20 mouse cellular contexts compared by ENCODE assay signal in the genomic region with DNA sequence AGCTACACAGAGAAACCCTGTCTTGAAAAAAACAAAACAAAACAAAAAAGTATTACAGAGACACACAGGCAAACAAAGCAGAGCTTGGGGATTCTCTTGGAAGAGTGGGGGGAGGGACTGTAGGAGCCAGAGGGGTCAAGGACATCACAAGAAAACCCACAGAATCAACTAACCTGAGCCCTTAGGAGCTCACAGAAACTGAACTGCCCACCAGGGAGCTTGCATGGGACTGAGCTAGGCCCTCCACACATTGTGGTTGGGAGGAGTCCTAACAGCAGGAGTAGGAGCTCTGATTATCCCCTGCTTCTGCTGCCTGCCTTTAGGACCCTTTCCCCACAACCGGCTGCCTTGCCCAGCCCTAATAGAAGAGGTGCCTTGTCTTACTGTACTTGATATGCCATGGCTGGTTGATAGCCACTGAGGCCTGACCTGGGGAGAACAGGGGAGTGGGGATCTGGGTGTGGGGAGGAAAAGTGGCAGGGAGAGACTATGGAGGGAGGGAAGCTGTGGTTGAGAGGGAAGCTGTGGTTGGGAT. TPM values are rescaled to one million over a fixed set of nuclear protein-coding genes. Genes with fewer than 3 reads are reported as not detected.
DNase-seq lines count a peak whose midpoint lies in the region; ATAC-seq and TF ChIP-seq lines count a peak whose summit lies in the region.
"Had no signal": no experiment of that assay in that cellular context is flagged by ENCODE, and none has a peak within 500 bp of the region (broad histone marks: within the 10 kb centered on the region; RNA-seq: fewer than 3 reads in every experiment).

No protein-coding gene starts in this region.

- intact Hi-C loops in heart, adult 2 months (cut with DNase I) = no loop called here

- H3K27me3 ChIP-seq in heart, embryonic 12.5 days (replicated peaks) = no peaks in the 10 kb centered on the region
- H3K27me3 ChIP-seq in heart, adult 2 months (ENCODE audit: control insufficient read depth, insufficient read depth, low read length) = no peaks in the 10 kb centered on the region
- H3K27me3 ChIP-seq in testis, adult 2 months (ENCODE audit: control insufficient read depth, insufficient read depth, low read length) = no peaks in the 10 kb centered on the region
- H3K27me3 ChIP-seq: forebrain, embryonic 15.5 days; heart, embryonic 13.5 days; hindbrain, embryonic 13.5 days; stomach, embryonic 15.5 days had no signal

- H3K4me3 ChIP-seq in heart, embryonic 12.5 days = no peak overlapping the region
- no peak overlapping the region for H3K4me3 ChIP-seq in heart, adult 2 months
- no peak overlapping the region for H3K4me3 ChIP-seq in testis, adult 2 months (ENCODE audit: control insufficient read depth, low read depth, low read length)
- H3K4me3 ChIP-seq: forebrain, embryonic 15.5 days; heart, embryonic 13.5 days; hindbrain, embryonic 13.5 days; limb, embryonic 10.5 days; stomach, embryonic 15.5 days had no signal

- no peak overlapping the region for H3K4me2 ChIP-seq in heart, embryonic 12.5 days
- H3K4me2 ChIP-seq: forebrain, embryonic 15.5 days; heart, embryonic 13.5 days; hindbrain, embryonic 13.5 days; liver, embryonic 11.5 days; stomach, embryonic 15.5 days had no signal

- peaks cover 26% of the 10 kb centered on the region for H3K36me3 ChIP-seq in heart, embryonic 12.5 days
- peaks cover 9% of the 10 kb centered on the region for H3K36me3 ChIP-seq in heart, adult 2 months (ENCODE audit: control insufficient read depth, insufficient read depth, low read length)
- H3K36me3 ChIP-seq in testis, adult 2 months (ENCODE audit: control insufficient read depth, insufficient read depth, low read length) = no peaks in the 10 kb centered on the region
- H3K36me3 ChIP-seq: stomach, embryonic 15.5 days had no signal

- H3K4me1 ChIP-seq in heart, embryonic 12.5 days (replicated peaks) = peaks cover 11% of the 10 kb centered on the region
- peaks cover 3% of the 10 kb centered on the region for H3K4me1 ChIP-seq in heart, adult 2 months (ENCODE audit: control insufficient read depth, insufficient read depth, low read length)
- no peaks in the 10 kb centered on the region for H3K4me1 ChIP-seq in testis, adult 2 months (ENCODE audit: control insufficient read depth, insufficient read depth, low read length)
- H3K4me1 ChIP-seq: stomach, embryonic 15.5 days had no signal

- TF ChIP-seq CTCF in heart, adult 2 months (IDR thresholded peaks at IDR 0.05) = no peak
- no peak for TF ChIP-seq CTCF in testis, adult 2 months (IDR thresholded peaks at IDR 0.05; ENCODE audit: control insufficient read depth, insufficient read depth, insufficient replicate concordance, low read depth, low read length)

- H3K9me3 ChIP-seq in heart, embryonic 12.5 days (replicated peaks) = no peaks in the 10 kb centered on the region
- H3K9me3 ChIP-seq: forebrain, embryonic 15.5 days; heart, embryonic 13.5 days; hindbrain, embryonic 13.5 days; limb, embryonic 10.5 days; stomach, embryonic 15.5 days had no signal

- ATAC-seq in heart, embryonic 12.5 days (ENCODE audit: insufficient number of reproducible peaks, low FRiP score) = no peak
- ATAC-seq: forebrain, embryonic 15.5 days; inflammation-experienced regulatory T-cells, adult 6 months had no signal

- TF ChIP-seq POLR2A in heart, adult 2 months (IDR thresholded peaks at IDR 0.05; ENCODE audit: insufficient read depth, low read depth, low read length) = no peak
- TF ChIP-seq POLR2A in testis, adult 2 months (IDR thresholded peaks at IDR 0.05; ENCODE audit: control insufficient read depth, low read depth, low read length) = no peak

- H3K27ac ChIP-seq in heart, embryonic 12.5 days (ENCODE audit: poor library complexity, severe bottlenecking) = no peak overlapping the region
- H3K27ac ChIP-seq in heart, adult 2 months = no peak overlapping the region; the same call in 1 of the 2 replicates
- peak overlapping the region; percentile 49 for H3K27ac ChIP-seq in testis, adult 2 months (ENCODE audit: control insufficient read depth, insufficient read depth, low read depth, low read length)
- H3K27ac ChIP-seq: forebrain, embryonic 15.5 days; heart, embryonic 13.5 days; hindbrain, embryonic 13.5 days; limb, embryonic 10.5 days; stomach, embryonic 15.5 days had no signal

- no peak for TF ChIP-seq EP300 in heart, adult 2 months (IDR thresholded peaks at IDR 0.05; ENCODE audit: insufficient read depth, low read depth, low read length)

- WGBS in heart, embryonic 12.5 days = 37% methylated on average over 1 of the region's 1 CpGs
- 41% methylated on average over 1 of the region's 1 CpGs for WGBS in heart, adult 2 months

- no peaks in the 10 kb centered on the region for H3K79me2 ChIP-seq in heart, adult 2 months (replicated peaks; ENCODE audit: control insufficient read depth, insufficient read depth, low read length)

- DNase-seq in heart, adult 2 months = no peak
- no peak for DNase-seq in testis, postnatal 10 days (ENCODE audit: low spot score)
- peak; percentile 49 for DNase-seq in ZHBTc4 (ENCODE audit: low read depth, low spot score)
- no peak for DNase-seq in thymus, postnatal 4 days
- no peak for DNase-seq in retina, postnatal 1 day
- DNase-seq: cerebellum, adult 9-11 months; kidney, adult 2 months; kidney, postnatal 14 days; lung, adult 18-20 months; lung, postnatal 14 days; right cerebral cortex, postnatal 25 days had no signal

- peak overlapping the region; percentile 5; the same call in 1 of the 2 replicates for H3K9ac ChIP-seq in heart, embryonic 12.5 days
- H3K9ac ChIP-seq in heart, adult 2 months (ENCODE audit: low read depth, low read length) = no peak overlapping the region
- H3K9ac ChIP-seq: forebrain, embryonic 15.5 days; heart, embryonic 13.5 days; hindbrain, embryonic 13.5 days; stomach, embryonic 15.5 days had no signal

RNA-seq across cellular contexts. Expression of a gene that starts 4.0 kb away (rescaled TPM):
- 217 and 218 TPM in 2 replicates for polyA plus RNA-seq in heart, embryonic 12.5 days (2016; fragmentation: Nextera tagmentation; extraction: Ambion mirVana)
- total RNA-seq in heart, adult 2 months (2021) = 100 to 1,000 TPM; 303 to 343 TPM
- 166 and 170 TPM in 2 replicates for polyA plus RNA-seq in heart, adult 2 months (2012; rRNA removed)
- 171 and 194 TPM in 2 replicates for polyA plus RNA-seq in testis, adult 2 months (2012; rRNA removed)

RNA-seq across cellular contexts. Expression of a gene that starts 4.1 kb away (rescaled TPM):
- polyA plus RNA-seq in heart, embryonic 12.5 days (2016; fragmentation: Nextera tagmentation; extraction: Ambion mirVana) = 99.0 and 112 TPM in 2 replicates
- 10 to 100 TPM; 17.6 TPM for total RNA-seq in heart, adult 2 months (2021)
- 34.0 and 40.2 TPM in 2 replicates for polyA plus RNA-seq in heart, adult 2 months (2012; rRNA removed)
- 100 and 109 TPM in 2 replicates for polyA plus RNA-seq in testis, adult 2 months (2012; rRNA removed)

RNA-seq across cellular contexts. Expression of a gene that starts 19.7 kb away (rescaled TPM):
- polyA plus RNA-seq in heart, embryonic 12.5 days (2016; fragmentation: Nextera tagmentation; extraction: Ambion mirVana) = 4.2 and 4.3 TPM in 2 replicates
- total RNA-seq in heart, adult 2 months (2021) = 1 to 10 TPM; 4.9 to 5.3 TPM
- 14.1 and 20.4 TPM in 2 replicates for polyA plus RNA-seq in heart, adult 2 months (2012; rRNA removed)
- 10.3 and 11.3 TPM in 2 replicates for polyA plus RNA-seq in testis, adult 2 months (2012; rRNA removed)

RNA-seq across cellular contexts. Expression of a gene that starts 29.3 kb away (rescaled TPM):
- polyA plus RNA-seq in heart, embryonic 12.5 days (2016; fragmentation: Nextera tagmentation; extraction: Ambion mirVana) = 4,345 and 4,378 TPM in 2 replicates
- total RNA-seq in heart, adult 2 months (2021) = 1,000 to 10,000 TPM; 4,018 to 4,312 TPM
- polyA plus RNA-seq in heart, adult 2 months (2012; rRNA removed) = 7,726 and 8,318 TPM in 2 replicates
- polyA plus RNA-seq in testis, adult 2 months (2012; rRNA removed) = 274 and 379 TPM in 2 replicates

RNA-seq across cellular contexts. Expression of a gene that starts 36.1 kb away (rescaled TPM):
- 3.1 and 3.3 TPM in 2 replicates for polyA plus RNA-seq in heart, embryonic 12.5 days (2016; fragmentation: Nextera tagmentation; extraction: Ambion mirVana)
- 1 to 10 TPM; 4.1 to 6.6 TPM for total RNA-seq in heart, adult 2 months (2021)
- polyA plus RNA-seq in heart, adult 2 months (2012; rRNA removed) = 7.4 and 7.6 TPM in 2 replicates
- polyA plus RNA-seq in testis, adult 2 months (2012; rRNA removed) = 8.0 and 9.3 TPM in 2 replicates
